Mouse (Mus musculus) activated CD4-positive, CD25-positive, alpha-beta regulatory T cell, adult 4 months (primary cell): ENCODE data around the gene Sdhb. TPM values are rescaled to one million over a fixed set of nuclear protein-coding genes. Genes with fewer than 3 reads are reported as not detected.

Experiments used
- ATAC-seq: one replicate; pipeline ENCODE4 v1.8.0; 2017
- polyA plus RNA-seq, 2 experiments: library from polyadenylated mRNA; unstranded; fragments of 100-300 nt; shearing (Covaris generic); gene quantifications; one replicate each; pipeline ENCODE4 v1.2.1; 2017

The Sdhb gene
- 100 to 1,000 TPM; 318 to 321 TPM for polyA plus RNA-seq

- ATAC-seq, result peak; percentile 89
Observed at GRCm38 (mm10) chr4:140960781-140961466, at the start of gene Sdhb. Gene Sdhb (plus strand): TSS chr4:140961203.

GRCm38 (mm10) chr4:140911416-140911815, 49.6 kb upstream of the Sdhb start:
- no peak for ATAC-seq

DNA sequence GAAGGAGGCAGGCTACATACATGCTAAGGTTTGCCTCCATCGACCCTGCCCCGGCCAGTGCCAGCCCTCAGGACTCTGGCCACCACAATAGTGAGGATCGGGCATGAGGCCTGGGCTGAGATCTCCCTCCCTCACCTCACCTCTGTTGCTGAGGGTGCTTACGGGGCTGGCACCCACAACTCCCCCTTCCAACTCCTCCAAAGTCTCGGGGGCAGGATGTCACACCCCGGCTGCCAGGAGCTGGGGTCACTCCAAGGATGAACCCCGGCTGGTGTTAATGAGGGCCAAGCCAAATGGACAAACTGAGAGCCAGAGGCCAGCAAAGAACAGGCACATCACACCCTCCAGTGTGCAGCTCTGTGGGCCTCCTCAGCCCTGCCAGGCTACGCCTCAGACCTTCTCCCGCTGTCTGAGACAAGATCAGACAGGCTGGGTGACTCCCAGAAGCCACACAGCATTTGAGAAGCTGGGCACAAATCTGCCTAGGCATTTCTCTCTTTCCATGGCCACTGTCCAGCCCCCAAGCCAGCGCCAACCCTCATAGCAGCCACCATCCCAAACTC, 48.7 kb upstream of the Sdhb start:
- no peak for ATAC-seq

- ATAC-seq, result no peak
Observed at GRCm38 (mm10) chr4:140913565-140913964, 47.4 kb upstream of the Sdhb start.

DNA sequence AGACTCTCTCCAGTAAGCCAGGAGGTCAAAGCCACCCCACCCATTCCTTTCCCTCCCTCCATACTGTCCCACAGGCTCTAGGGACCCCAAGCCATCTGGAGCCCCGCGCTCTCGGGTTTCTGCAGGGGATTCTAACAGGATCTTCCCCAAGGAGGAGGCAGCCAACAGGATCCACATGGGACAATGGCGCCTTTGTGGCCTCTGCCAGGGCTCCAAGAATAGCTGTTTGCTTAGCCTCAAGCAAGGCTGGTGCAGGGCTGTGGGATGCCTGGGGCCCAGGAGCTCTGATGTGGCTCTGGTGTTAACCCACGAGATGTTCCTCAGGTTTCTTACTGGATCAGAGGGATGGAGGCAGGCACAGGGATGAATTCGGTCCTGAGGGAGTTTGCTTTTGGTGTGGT, 46.3 kb upstream of the Sdhb start:
- no peak for ATAC-seq

DNA sequence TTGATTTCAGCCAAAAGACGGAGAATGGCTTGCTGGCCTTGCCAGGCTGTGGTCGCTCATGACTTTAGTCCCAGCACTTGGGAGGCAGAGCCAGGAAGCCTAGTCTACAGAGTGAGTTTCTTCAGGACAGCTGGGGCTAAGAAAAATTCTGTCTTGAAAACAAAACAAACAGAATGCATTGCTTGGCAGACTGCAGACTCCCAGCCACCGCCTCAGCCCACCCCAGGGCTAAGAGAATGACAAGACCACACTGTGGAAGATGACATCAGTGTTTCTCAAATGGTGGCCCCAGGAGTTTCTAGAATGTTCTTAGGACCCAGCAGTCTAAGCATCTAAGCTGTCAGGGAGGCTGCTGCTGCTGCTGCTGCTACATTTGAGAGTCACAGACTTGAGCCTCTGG, 45.8 kb upstream of the Sdhb start:
- no peak for ATAC-seq

GRCm38 (mm10) chr4:140916296-140916695, 44.7 kb upstream of the Sdhb start:
- ATAC-seq, result no peak

- ATAC-seq, result no peak
Observed at GRCm38 (mm10) chr4:140917451-140917850, 43.6 kb upstream of the Sdhb start.

DNA sequence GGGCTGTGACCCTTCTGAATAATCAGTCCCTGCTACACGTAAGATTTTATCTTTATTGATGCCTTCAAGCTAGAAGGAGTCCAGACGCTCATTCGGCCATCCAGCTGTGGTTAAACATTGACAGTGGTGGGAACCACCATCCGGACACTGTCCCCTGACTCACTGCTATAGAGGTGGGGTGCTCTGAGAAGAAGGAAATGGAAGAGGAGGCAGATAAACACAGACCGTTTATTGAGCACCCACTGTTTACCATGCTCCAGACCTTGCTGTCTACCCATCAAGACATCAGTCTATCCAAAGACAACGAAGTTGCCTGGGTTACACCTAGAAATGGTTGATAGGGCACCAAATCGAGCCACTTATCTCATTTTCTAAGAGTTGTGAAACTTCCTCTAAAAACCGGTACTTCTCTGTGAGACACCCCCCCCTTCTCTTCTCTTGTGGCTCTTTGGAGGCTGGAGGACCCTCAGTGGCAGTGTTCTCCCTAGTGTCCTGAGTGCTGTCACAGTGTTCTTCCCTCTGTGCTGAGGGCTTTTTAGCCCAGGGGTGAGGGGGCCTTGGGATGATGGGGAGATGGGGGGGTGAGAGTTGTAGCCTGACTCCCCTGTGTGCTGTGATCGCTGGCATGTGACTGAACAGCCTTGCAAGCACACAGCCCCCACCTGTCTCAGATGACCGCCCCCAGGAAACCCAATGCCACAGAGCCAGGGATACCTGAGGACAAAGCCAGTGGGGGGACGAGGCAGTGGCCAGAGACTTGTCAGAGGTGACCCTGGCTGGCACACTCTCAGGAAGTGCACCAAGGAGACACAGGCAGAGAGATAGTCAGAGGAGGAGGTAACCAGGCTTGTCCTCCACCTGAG, 40.8 kb upstream of the Sdhb start:
- ATAC-seq, result no peak

DNA sequence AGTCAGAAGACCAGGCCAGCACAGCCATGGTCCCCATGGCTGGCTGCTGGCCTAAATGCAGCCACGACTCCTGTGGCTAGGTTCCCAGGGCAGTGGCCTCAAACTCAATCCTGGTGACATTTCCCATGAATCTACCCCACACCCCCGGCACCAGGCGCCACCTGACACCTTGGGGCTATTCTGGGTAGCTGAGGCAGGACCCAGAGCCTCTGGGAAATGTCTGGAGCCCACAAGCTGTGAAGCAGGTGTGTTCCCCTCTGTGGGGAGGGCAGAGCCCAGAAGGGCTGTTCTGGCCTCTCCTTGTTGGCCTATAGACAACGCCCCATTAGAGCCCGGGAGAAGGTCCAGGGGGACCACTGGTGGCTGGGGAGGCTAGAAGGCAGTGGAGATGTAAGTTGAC, 38.5 kb upstream of the Sdhb start:
- ATAC-seq, result no peak

GRCm38 (mm10) chr4:140925648-140926047, 35.4 kb upstream of the Sdhb start:
- ATAC-seq, result no peak

GRCm38 (mm10) chr4:140928349-140928748, 32.7 kb upstream of the Sdhb start:
- no peak for ATAC-seq

GRCm38 (mm10) chr4:140929745-140930144, 31.3 kb upstream of the Sdhb start:
- ATAC-seq, result no peak

DNA sequence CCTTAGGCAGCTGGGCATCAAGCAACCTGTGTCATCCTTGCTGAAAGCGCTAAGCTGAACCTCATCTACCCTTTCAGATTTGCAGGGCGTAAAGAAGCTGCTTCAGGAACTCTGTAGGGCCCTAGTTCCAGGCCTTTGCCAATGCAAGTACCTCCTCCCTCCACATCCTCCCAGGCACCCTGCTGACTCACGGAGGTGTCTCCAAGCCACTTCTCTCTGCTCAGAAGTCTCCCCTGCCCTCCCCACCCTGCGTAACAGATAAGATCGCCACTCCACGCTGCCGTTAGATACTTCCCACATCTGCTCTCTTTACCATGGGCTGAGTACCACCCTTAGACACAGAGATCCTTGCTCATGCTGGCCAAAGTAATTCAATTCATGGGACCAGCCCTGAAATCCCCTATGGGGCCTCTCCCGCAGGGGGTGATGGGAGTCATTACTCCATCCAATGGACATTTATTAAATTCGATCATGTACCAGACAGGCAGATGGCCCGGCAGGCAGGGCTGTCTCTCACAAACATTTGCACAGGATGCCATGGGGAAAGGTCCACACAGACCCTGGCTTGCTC, 30.0 kb upstream of the Sdhb start:
- ATAC-seq, result no peak

DNA sequence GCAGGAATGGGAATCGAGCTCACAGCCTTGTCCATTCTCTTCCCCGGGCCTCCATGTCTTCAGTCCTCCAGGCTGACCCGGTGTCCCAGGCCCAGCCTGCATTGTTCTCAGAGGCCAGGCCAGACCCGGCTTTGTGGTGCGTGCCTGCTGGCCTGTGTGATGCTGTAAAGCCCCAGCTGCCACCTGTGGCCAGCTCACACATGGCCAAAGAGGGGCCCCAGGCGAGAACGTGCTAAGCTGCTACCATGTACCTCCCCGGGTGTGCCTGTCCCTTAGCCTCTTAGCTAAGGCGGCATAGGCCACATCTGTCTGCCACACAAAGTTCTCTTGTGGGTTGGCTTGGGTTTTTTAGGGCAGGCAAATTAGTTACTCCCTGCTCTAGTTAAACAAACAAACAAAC, 25.4 kb upstream of the Sdhb start:
- ATAC-seq, result no peak

DNA sequence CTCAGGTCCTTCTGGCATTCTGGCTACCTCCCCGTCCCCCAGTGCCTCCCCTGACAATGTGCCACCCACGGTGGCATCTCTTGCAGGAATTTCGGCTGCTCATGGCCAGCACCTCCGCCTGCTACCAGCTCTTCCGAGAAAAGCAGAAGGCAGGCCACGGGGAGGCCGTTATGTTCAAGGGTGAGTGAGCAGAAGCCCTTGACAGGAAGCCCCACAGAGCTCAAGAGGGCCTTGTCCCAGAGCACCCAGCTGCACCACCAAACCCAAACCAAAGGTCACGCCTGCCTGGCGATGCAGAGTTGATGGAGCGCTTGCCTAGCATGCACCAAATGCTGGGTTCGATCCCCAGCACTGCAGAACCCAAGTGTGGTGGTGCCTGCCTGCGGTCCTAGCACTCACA, 16.6 kb upstream of the Sdhb start:
- ATAC-seq, result no peak

GRCm38 (mm10) chr4:140944961-140945442, 16.0 kb upstream of the Sdhb start:
- ATAC-seq, result peak; percentile 79

GRCm38 (mm10) chr4:140945571-140945970, 15.4 kb upstream of the Sdhb start:
- ATAC-seq, result no peak

DNA sequence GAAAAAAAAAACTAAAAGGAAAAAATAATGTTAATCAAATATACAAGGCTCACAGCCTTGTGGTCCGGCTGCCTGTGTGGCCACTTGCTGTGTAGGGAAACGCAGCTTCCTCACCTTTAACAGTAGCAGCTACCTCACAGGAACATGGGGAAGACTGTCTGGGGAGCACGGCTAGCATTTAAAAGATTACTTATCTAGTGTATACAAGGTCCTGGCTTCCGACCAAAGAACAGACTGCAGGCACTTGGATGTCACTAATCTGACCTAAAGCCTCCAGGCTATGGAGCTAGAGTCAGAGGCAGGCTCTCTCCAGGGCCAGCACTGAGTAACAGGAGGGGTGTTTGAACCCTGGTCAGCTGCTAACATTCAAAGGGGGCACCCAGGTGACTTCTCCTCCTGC, 15.0 kb upstream of the Sdhb start:
- ATAC-seq, result no peak

GRCm38 (mm10) chr4:140946580-140947205, 14.3 kb upstream of the Sdhb start:
- no peak for ATAC-seq

DNA sequence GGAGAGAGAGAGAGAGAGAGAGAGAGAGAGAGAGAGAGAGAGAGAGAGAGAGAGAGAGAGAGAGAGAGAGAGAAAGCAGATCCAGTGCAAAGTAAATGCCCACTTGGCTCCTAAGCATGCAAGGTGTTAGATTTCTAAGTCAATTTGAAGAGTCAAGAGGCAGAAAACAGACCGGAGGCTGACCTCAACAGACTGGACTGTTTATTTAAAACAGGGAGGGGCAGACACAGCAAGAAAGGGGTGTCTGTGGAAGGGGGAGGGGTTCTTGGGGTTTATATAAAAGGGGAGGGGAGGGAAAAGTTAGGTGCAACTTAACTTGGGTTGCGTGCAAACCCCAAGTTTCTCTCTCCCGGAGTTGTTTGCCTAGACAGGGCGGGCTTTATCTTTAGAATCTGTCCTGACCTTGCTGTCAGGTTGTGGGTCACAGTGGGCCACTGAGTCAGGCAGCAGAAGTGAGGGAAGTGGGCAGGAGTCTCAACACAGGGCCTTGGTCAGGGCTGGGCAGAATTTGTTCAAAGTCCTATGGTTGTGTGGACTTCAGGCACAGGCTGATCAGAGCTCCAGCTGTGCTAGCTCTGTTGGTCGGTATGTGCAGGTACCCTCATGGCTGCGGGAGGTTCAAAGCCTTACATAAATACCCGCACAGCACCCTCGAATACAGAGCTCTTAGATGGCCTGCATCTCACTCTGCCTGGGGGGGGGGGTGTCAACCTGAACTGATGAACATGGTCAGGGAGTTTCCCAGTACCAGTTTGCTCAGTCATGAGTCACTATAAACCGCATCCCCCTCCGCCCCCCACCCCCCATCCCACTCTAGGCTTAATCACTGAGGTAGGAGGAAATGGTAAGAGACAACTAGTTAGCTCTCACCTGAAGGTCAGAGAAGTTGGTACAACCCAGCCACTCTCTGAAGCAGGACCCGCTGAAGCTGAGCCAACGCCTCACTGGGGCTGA, 13.2 kb upstream of the Sdhb start:
- peak; percentile 53 for ATAC-seq

GRCm38 (mm10) chr4:140948481-140948880, 12.5 kb upstream of the Sdhb start:
- ATAC-seq, result no peak
